Mouse (Mus musculus): ENCODE data around the gene Tlcd1.

DNA sequence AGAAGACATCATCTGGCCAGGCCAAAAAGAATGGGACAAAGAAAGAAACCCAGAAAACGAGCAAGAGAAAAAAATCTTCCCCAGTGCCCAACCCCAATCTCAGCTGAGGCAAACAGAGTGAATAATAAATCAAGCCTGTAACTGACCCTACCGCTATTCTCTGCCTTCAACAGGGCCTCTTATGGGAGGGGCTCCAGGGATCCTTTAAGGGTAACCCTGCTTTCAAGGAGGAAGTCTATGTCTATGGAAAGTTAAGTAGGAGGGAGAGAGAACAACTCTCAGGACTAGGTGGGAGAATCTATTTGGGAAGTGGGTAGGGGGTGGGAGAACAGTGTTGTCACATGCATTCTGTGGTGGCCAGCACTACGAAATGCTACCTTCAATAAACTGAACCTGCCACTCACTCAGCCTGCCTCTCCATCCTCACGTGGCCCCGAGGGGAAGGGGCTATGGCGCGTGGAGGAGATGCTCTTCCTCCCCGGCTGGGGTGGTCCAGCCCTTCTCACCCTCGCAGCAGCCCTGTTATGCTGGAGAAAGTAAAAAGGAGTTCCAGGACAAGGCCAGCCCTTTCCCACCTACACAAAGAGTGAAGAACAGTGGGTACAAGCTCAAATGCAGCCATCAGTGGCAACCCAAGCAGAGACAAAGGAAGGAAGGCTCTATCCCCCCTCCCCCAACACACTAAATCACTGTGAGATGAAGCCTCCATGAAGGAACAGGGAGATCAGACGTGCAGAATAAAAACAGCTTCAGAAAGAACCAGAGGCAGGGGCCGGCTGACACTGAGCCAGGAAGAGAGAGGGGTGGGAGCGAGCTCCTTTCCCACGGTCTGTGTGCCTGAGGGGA is 29.1 kb downstream of the Tlcd1 start:
- no peak for TF ChIP-seq ZC3H11A (IDR thresholded peaks at IDR 0.05; ENCODE audit: borderline replicate concordance, low read depth, low read length)
- TF ChIP-seq CHD2 (IDR thresholded peaks at IDR 0.05; ENCODE audit: low read depth, low read length) = no peak
- no peak for TF ChIP-seq HCFC1 (IDR thresholded peaks at IDR 0.05; ENCODE audit: borderline replicate concordance, insufficient read depth, low read length)
- TF ChIP-seq ZNF384 (IDR thresholded peaks at IDR 0.05; ENCODE audit: low read depth, low read length) = no peak
- no peak for TF ChIP-seq MAFK (IDR thresholded peaks at IDR 0.05; ENCODE audit: insufficient read depth, low read depth, low read length)

Data from ES-E14 (cell line).